Mouse (Mus musculus): ENCODE measurements around the gene Gm49352.
"Not testable (repeated sequence)": the region's sequence is repeated elsewhere in the genome, so short reads cannot be mapped to it uniquely, and the experiment has no call there.

Gene Gm49352

GRCm38 (mm10) chr13:61568074-61568473, at the start of gene Gm49352:
TSS of gene Gm49352 (minus strand) at chr13:61568174.
- DNase-seq: not testable (repeated sequence)

- no peak for DNase-seq
These were observed 2.1 kb upstream of the Gm49352 start, which contains the start of gene Cts3 for GRCm38 (mm10) chr13:61570027-61570426. TSS of gene Cts3 (minus strand) at chr13:61570127.

GRCm38 (mm10) chr13:61541631-61542030, 26.3 kb downstream of the Gm49352 start, which contains the start of gene Ctsm:
TSS of gene Ctsm (minus strand) at chr13:61541839.
- DNase-seq: no peak

Measured in thymus, postnatal 4 days (tissue).